Comparison of ENCODE assay signal across 8 mouse cellular contexts in genomic region chr2:143545758-143546246, GRCm38 (mm10). TPM values are rescaled to one million over a fixed set of nuclear protein-coding genes. Genes with fewer than 3 reads are reported as not detected.
DNase-seq lines count a peak whose midpoint lies in the region; ATAC-seq lines count a peak whose summit lies in the region.

Pcsk2 (plus strand) TSS chr2:143546156.

- H3K27ac ChIP-seq in forebrain, embryonic 12.5 days, result peak within 1 kb of the TSS; percentile 79
- H3K27ac ChIP-seq in midbrain, embryonic 14.5 days (replicated peaks; ENCODE audit: low read depth, low read length), result peak within 1 kb of the TSS; percentile 90

- no peaks in the 10 kb centered on the region for H3K36me3 ChIP-seq in forebrain, embryonic 12.5 days (replicated peaks)
- no peaks in the 10 kb centered on the region for H3K36me3 ChIP-seq in midbrain, embryonic 14.5 days (ENCODE audit: control insufficient read depth, insufficient read depth, low read length)

- ATAC-seq in forebrain, embryonic 12.5 days (ENCODE audit: low FRiP score), result peak; percentile 98
- peak; percentile 93 for ATAC-seq in midbrain, embryonic 14.5 days (ENCODE audit: low FRiP score, low TSS enrichment)

- H3K27me3 ChIP-seq in forebrain, embryonic 12.5 days, result peaks cover 28% of the 10 kb centered on the region
- H3K27me3 ChIP-seq in midbrain, embryonic 14.5 days (ENCODE audit: control insufficient read depth, insufficient read depth, low read length), result no peaks in the 10 kb centered on the region

- 2% methylated on average over 34 of the region's 51 CpGs for WGBS in forebrain, embryonic 12.5 days
- under 1% methylated on average over 45 of the region's 51 CpGs for WGBS in midbrain, embryonic 14.5 days

- no peaks in the 10 kb centered on the region for H3K9me3 ChIP-seq in forebrain, embryonic 12.5 days
- no peaks in the 10 kb centered on the region for H3K9me3 ChIP-seq in midbrain, embryonic 14.5 days (ENCODE audit: control insufficient read depth, low read length)

- DNase-seq in NIH3T3 (ENCODE audit: low read depth), result peak; percentile 58
- DNase-seq in brain, embryonic 18.5 days (ENCODE audit: low read depth, low spot score), result peak; percentile 79
- DNase-seq in heart, postnatal 10 days, result peak; percentile 9 to 12
- DNase-seq in left cerebral cortex, adult 9 months (ENCODE audit: low spot score in 2 of 2), result peak; percentile 71 to 89
- DNase-seq in midbrain, embryonic 14.5 days, result peak; percentile 94
- DNase-seq in telencephalon, adult 2 months (ENCODE audit: low read depth, low spot score), result peak; percentile 88
- DNase-seq in urinary bladder, adult 2 months (ENCODE audit: low spot score), result no peak

- H3K4me3 ChIP-seq in forebrain, embryonic 12.5 days (replicated peaks), result peak within 1 kb of the TSS; percentile 51
- H3K4me3 ChIP-seq in midbrain, embryonic 14.5 days (replicated peaks; ENCODE audit: low read depth, low read length), result peak within 1 kb of the TSS; percentile 53

- intact Hi-C loops in heart, postnatal 10 days (cut with DNase I), result no loop called here

- H3K9ac ChIP-seq in forebrain, embryonic 12.5 days, result peak within 1 kb of the TSS; percentile 59
- peak within 1 kb of the TSS; percentile 57 for H3K9ac ChIP-seq in midbrain, embryonic 14.5 days (replicated peaks; ENCODE audit: low read length)

- peaks cover 24% of the 10 kb centered on the region for H3K4me1 ChIP-seq in forebrain, embryonic 12.5 days
- H3K4me1 ChIP-seq in midbrain, embryonic 14.5 days (ENCODE audit: control insufficient read depth, insufficient read depth, low read length), result peaks cover 13% of the 10 kb centered on the region; the same call in 1 of the 2 replicates

- H3K4me2 ChIP-seq in forebrain, embryonic 12.5 days, result peak within 1 kb of the TSS; percentile 67
- H3K4me2 ChIP-seq in midbrain, embryonic 14.5 days (ENCODE audit: low read length), result peak within 1 kb of the TSS; percentile 79

RNA-seq across cellular contexts. Expression of gene Pcsk2, which starts in this region (rescaled TPM):
- polyA plus RNA-seq in forebrain, embryonic 12.5 days (2016; fragmentation: Nextera tagmentation; extraction: Ambion mirVana), result 4.8 and 5.3 TPM in 2 replicates
- not detected for total RNA-seq in heart, postnatal 10 days (2021)
- polyA plus RNA-seq in midbrain, embryonic 14.5 days (2014; fragmentation: Nextera tagmentation; extraction: Ambion mirVana), result 28.9 and 34.2 TPM in 2 replicates
- 0.10 and 0.17 TPM in 2 replicates for polyA plus RNA-seq in urinary bladder, adult 2 months (2012; rRNA removed)

Comparison
In these comparisons a context has a peak if more than half of its experiments do, and no peak if none do; other contexts are left out.
1. Peak in DNase-seq in heart, postnatal 10 days; RNA of the gene not detected or under 1 TPM.